Mouse (Mus musculus) neural tube, embryonic 13.5 days (tissue): ENCODE measurements around the gene Agrp. TPM values are rescaled to one million over a fixed set of nuclear protein-coding genes. Genes with fewer than 3 reads are reported as not detected.

Experiments used
- ATAC-seq: fragments of 200-750 bp; cut with Nextera tagmentation; 2 replicates; pipeline ENCODE4 v1.8.0; 2017; ENCODE audit warnings: low read depth, mild to moderate bottlenecking, moderate TSS enrichment, moderate library complexity
- H3K27ac ChIP-seq: fragments of 300-500 bp; sonication (generic); replicated peaks from 2 replicates; pipeline ENCODE4 v1.5.1; 2015; ENCODE audit warnings: moderate library complexity, mild to moderate bottlenecking, inconsistent platforms
- H3K27me3 ChIP-seq: fragments of 300-500 bp; sonication (generic); 2 replicates; pipeline ENCODE4 v1.6.1; 2015; ENCODE audit warnings: mild to moderate bottlenecking, inconsistent platforms
- H3K36me3 ChIP-seq: fragments of 300-500 bp; sonication (generic); 2 replicates; pipeline ENCODE4 v1.6.1; 2015; ENCODE audit warnings: mild to moderate bottlenecking, inconsistent platforms
- H3K4me1 ChIP-seq: fragments of 300-500 bp; sonication (generic); replicated peaks from 2 replicates; pipeline ENCODE4 v1.6.1; 2015; ENCODE audit warnings: inconsistent platforms
- H3K4me2 ChIP-seq: fragments of 300-500 bp; sonication (generic); 2 replicates; pipeline ENCODE4 v1.6.1; 2015; ENCODE audit warnings: inconsistent platforms, mild to moderate bottlenecking, moderate library complexity
- H3K4me3 ChIP-seq: fragments of 300-500 bp; sonication (generic); 2 replicates; pipeline ENCODE4 v1.5.1; 2015; ENCODE audit warnings: mild to moderate bottlenecking, inconsistent platforms
- H3K9ac ChIP-seq: fragments of 300-500 bp; sonication (generic); 2 replicates; pipeline ENCODE4 v1.6.1; 2015; ENCODE audit warnings: moderate library complexity, mild to moderate bottlenecking, inconsistent platforms
- H3K9me3 ChIP-seq: fragments of 300-500 bp; sonication (generic); 2 replicates; pipeline ENCODE4 v1.6.1; 2016; ENCODE audit warnings: inconsistent platforms
- WGBS: fragments of 180-500 bp; shearing (Covaris S2); methylation state at CpG from one replicate; pipeline ENCODE4 v1.1.7; 2015; 5-methylcytosine and 5-hydroxymethylcytosine counted together
- polyA plus RNA-seq: library from polyadenylated mRNA; unstranded; fragments of >200 nt; fragmentation: Nextera tagmentation; extraction: Ambion mirVana; gene quantifications from 2 replicates; pipeline ENCODE4 v1.2.1, GENCODE M21; 2015

Agrp gene
- polyA plus RNA-seq, 1 experiment from 2014 or later: 2.0 TPM

DNA sequence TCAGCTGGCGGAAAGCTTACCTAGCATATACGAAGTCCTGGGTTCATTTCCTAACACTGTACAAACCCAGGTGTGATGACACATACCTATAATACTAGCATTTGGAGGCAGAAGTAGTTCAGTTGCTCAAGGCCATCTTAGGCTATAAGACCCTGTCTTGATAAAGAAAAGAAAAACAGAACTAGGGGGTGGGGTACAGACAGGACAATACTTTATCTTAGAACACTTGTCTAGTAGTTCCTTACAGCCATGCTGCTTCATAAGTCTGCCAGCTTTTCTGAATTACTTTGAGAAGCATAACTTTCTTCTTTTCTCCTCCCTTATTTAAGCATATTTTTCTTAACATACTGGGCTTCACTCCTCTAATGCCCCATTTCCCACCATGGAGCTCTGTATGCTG lies 94.4 kb downstream of the Agrp start:
- Histone ChIP-seq H3K36me3 (peaks cover 27% of the 10 kb centered on the region), H3K9ac (no peak overlapping the region), H3K4me2 (no peak overlapping the region), H3K9me3 (no peaks in the 10 kb centered on the region), H3K27me3 (no peaks in the 10 kb centered on the region), H3K27ac (no peak overlapping the region), H3K4me3 (no peak overlapping the region), H3K4me1 (peaks cover 24% of the 10 kb centered on the region)
- 92% methylated on average over 2 of the region's 2 CpGs for WGBS
- ATAC-seq: no peak

DNA sequence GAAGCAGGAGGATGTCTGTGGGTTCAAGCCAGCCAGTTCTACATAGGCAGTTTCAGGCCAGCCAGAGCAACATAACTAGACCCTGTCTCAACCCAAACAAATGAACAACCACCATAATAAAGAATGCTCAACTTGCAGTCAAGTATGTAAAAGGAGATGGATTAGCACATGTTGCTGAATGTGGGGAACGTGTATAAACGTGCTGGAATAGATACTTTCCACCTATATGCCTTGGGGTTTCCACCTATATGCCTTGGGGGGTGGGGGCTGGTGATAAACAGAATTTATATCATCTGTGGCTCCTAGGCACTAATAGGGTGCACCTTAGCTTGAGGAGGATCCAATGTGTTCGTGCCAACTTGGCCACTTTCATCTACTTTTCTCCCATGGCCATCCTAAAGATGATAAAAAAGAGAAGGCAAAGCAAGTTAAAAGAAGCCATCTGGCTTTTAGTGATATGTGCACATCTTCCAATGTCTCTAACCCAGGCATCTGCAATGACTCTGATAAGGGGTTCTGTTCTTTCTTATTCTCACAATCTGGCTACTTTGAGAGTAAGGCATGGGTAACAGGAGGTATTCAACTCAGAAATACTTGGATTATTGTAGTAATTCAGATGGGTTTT lies 95.0 kb downstream of the Agrp start:
- Histone ChIP-seq H3K4me1 (peaks cover 24% of the 10 kb centered on the region), H3K9me3 (no peaks in the 10 kb centered on the region), H3K36me3 (peaks cover 34% of the 10 kb centered on the region), H3K9ac (no peak overlapping the region), H3K27me3 (no peaks in the 10 kb centered on the region), H3K4me3 (no peak overlapping the region), H3K27ac (no peak overlapping the region), H3K4me2 (no peak overlapping the region)
- no peak for ATAC-seq
- WGBS: 91% methylated on average over 3 of the region's 3 CpGs

DNA sequence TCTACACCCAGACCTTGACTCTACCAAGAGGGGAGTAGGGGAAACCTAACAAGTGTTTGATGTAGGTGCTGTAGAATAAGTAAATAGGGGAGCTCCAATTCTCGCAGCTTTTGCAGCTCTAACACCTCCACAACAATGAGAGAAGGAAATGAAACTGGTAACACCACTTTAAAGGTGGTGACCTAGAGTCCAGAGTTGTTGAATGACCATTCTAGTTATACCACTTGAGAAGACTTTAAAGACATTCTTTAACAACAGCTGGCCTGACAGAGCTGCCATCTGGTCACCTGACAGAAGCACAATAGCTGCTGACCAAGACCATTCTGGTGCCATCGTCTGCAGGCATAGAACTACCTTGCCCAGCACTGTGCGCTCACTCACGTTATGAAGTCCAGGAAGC lies 98.3 kb downstream of the Agrp start:
- H3K36me3 ChIP-seq: peaks cover 60% of the 10 kb centered on the region

DNA sequence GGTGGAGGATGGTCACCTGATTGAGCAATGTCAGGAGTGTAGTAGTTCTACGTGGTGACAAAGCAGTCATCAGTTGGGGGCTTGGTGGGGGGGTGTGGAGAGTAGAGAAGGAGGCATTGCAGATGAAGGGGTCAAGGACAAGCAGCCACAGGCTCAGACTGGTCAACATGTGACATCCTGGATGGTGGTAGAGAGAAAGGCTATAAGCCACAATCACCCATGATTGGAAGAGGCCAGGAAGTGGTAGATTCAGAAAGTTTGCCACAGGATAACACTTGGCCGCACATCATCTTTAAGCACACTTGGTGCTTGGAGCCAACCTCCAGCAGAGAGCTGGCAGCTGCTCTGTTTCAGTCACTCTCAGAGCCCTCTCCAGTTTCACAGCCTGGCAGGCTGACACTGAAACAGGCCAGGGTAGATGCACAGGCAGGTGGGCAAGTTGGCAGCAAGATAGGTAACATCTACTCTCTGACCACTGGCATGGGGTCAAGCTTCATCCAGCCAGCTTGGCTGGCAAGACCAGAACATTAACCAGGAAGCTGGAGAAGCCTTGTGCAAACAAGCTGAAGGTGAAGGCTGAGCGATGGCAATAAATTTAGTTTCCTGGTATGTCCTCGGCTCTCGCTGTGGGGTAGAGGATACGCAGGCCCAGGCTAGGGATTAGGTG lies 100.0 kb downstream of the Agrp start:
- H3K36me3 ChIP-seq: peaks cover 61% of the 10 kb centered on the region
- 92% methylated on average over 6 of the region's 6 CpGs for WGBS

More for the DNA sequence above, 98.3 kb downstream of the Agrp start:
- Histone ChIP-seq H3K27me3 (no peaks in the 10 kb centered on the region), H3K4me1 (peaks cover 4% of the 10 kb centered on the region), H3K4me2 (no peak overlapping the region), H3K9me3 (no peaks in the 10 kb centered on the region), H3K4me3 (no peak overlapping the region), H3K27ac (no peak overlapping the region), H3K9ac (no peak overlapping the region)
- ATAC-seq: no peak
- WGBS: 87% methylated on average over 4 of the region's 4 CpGs

DNA sequence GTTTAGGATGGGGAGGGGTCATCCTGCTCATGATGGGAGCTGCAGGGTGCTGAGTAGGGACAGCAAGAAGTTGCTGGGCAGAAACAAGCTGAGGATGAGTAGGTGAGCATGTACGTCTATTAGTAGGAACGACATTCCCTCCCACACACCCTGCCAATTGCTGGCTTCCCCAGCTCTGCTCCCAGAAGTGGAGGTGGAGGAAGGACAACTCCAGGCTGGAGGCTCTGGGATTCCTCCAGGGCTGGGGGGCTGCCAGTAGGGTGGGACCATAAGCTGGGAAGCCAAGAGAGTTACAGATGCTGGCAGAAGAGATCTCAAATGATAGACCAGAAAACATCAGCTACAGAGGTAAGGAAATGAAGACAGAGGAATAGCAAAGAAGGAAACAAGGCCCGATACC lies 100.6 kb downstream of the Agrp start:
- H3K4me2 ChIP-seq: no peak overlapping the region
- no peak overlapping the region for H3K27ac ChIP-seq
- no peak overlapping the region for H3K4me3 ChIP-seq
- H3K36me3 ChIP-seq: peaks cover 59% of the 10 kb centered on the region
- no peak for ATAC-seq
- 93% methylated on average over 3 of the region's 3 CpGs for WGBS
- peaks cover 7% of the 10 kb centered on the region; the same call in 1 of the 2 replicates for H3K4me1 ChIP-seq
- H3K27me3 ChIP-seq: no peaks in the 10 kb centered on the region
- no peaks in the 10 kb centered on the region for H3K9me3 ChIP-seq
- no peak overlapping the region for H3K9ac ChIP-seq

More for the DNA sequence above, 100.0 kb downstream of the Agrp start:
- Histone ChIP-seq H3K4me3 (no peak overlapping the region), H3K4me2 (no peak overlapping the region), H3K27me3 (no peaks in the 10 kb centered on the region), H3K4me1 (peaks cover 7% of the 10 kb centered on the region; the same call in 1 of the 2 replicates), H3K9ac (no peak overlapping the region), H3K9me3 (no peaks in the 10 kb centered on the region), H3K27ac (no peak overlapping the region)
- no peak for ATAC-seq

DNA sequence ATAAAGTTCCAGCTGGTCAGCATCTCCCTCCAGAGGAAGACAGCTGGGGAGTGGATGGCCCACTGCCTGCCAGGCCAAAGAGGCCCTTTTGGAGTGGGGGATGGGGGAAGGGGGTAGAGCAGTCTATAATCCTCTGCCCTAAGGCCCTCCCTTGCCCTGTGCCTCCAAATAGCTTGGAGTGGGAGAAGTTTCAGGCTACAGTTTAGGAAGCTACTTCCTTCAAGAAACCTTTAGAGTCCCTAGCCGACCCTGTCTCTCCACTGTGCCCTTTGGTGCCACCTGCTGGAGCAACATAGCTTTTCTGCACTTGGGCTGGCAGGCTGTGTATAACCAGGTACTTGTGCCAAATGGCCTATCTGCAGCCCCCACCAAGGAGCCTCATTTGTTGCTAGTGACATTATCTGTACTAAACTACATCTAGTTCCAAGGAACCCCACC lies 103.3 kb downstream of the Agrp start:
- peaks cover 16% of the 10 kb centered on the region; the same call in 1 of the 2 replicates for H3K4me1 ChIP-seq
- H3K36me3 ChIP-seq: peaks cover 73% of the 10 kb centered on the region
- H3K4me2 ChIP-seq: no peak overlapping the region
- no peaks in the 10 kb centered on the region for H3K27me3 ChIP-seq
- peak; percentile 54; the same call in 1 of the 2 replicates for ATAC-seq
- no peaks in the 10 kb centered on the region for H3K9me3 ChIP-seq
- H3K27ac ChIP-seq: no peak overlapping the region
- no peak overlapping the region for H3K4me3 ChIP-seq
- no peak overlapping the region for H3K9ac ChIP-seq
- WGBS: 0% methylated on average over 1 of the region's 1 CpGs

DNA sequence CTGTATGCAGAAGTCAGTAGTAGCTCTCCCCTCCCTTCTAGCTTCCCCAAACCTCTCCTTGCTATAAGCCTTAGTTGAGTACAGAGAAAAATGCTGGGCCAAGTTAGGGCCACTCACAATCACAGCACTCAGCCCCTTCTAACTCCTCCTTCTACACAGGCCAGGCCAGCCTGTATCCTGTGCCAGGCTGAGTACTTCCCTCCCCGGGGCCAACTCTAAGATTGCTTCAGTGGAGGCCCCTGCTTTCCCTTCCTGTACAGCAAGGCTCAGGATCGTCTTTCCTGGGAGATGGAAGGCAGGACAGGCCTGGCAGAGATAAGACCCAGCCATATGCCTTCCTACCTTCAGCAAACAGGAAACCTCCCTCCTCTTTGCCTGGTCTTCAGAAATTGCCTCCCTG lies 103.8 kb downstream of the Agrp start:
- Histone ChIP-seq H3K36me3 (peaks cover 73% of the 10 kb centered on the region), H3K27ac (no peak overlapping the region)

DNA sequence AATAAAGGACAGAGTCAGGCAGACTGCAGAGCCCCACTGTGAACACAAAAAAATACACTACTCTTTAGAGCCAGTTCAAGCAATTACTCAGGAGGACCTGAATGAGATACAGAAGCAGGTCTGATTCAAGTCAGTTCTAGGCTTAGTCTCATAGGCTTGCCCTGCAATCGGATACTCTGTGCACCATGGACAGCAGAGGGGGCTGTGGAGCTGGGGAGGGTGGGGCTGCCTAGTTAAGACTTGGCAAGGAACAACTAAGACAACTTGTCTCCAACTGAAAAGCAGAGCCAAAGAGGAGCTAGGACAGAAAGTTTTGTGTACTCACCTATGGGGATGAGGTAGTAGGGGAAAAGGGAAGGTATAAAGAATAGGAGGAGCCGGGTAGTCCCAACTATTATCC lies 105.4 kb downstream of the Agrp start:
- 68% methylated on average over 2 of the region's 2 CpGs for WGBS
- Histone ChIP-seq H3K4me3 (no peak overlapping the region), H3K36me3 (peaks cover 72% of the 10 kb centered on the region), H3K4me2 (no peak overlapping the region), H3K27me3 (no peaks in the 10 kb centered on the region), H3K4me1 (peaks cover 16% of the 10 kb centered on the region; the same call in 1 of the 2 replicates), H3K9me3 (no peaks in the 10 kb centered on the region), H3K9ac (no peak overlapping the region), H3K27ac (no peak overlapping the region)
- no peak for ATAC-seq

More for the DNA sequence above, 103.8 kb downstream of the Agrp start:
- ATAC-seq: no peak
- Histone ChIP-seq H3K27me3 (no peaks in the 10 kb centered on the region), H3K9me3 (no peaks in the 10 kb centered on the region), H3K4me1 (peaks cover 16% of the 10 kb centered on the region; the same call in 1 of the 2 replicates), H3K4me2 (no peak overlapping the region), H3K4me3 (no peak overlapping the region), H3K9ac (no peak overlapping the region)
- 55% methylated on average over 2 of the region's 2 CpGs for WGBS

DNA sequence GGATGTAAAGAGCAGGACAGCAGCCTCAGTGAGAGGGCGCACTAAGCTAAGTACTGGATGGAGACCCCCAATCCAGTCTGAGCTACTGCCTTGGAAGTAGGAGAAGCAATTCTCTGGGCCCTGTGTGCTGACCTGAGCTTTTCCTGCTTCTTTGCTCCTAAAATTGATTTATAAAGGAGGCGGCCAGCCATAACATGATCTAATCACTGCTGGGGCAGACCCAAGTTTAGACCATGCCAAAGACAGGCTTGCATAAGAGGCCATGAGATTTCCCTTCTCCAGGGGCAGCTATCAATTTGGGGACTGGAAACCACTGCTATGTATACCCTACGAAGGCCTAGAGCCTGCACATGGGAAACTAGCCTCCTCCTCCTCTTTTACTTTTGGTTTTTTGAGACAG lies 107.9 kb downstream of the Agrp start:
- Histone ChIP-seq H3K27me3 (no peaks in the 10 kb centered on the region), H3K4me3 (no peak overlapping the region), H3K4me2 (no peak overlapping the region), H3K36me3 (peaks cover 71% of the 10 kb centered on the region), H3K4me1 (peaks cover 16% of the 10 kb centered on the region; the same call in 1 of the 2 replicates), H3K9ac (no peak overlapping the region), H3K9me3 (no peaks in the 10 kb centered on the region), H3K27ac (no peak overlapping the region)
- 93% methylated on average over 3 of the region's 3 CpGs for WGBS
- no peak for ATAC-seq

DNA sequence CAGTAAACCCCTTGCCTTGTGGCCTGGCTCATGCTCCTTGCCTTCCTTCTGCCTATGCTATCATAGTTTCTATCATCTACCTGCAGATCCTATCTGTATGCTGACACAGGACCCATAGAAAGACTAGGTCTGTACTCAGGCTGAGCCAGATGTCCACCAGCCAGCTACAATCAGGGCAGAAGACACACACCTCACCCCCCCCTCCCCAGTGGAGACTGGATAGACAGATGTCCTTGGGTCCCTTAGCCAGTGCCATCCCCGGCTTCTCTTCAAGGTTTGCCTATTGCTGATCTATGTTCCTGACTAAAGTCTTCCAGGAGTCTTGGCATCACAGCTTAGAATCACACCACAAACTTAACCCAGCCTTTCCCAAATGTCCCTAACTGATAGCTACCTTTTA lies 109.0 kb downstream of the Agrp start:
- no peak overlapping the region for H3K4me3 ChIP-seq
- no peaks in the 10 kb centered on the region for H3K9me3 ChIP-seq
- H3K4me1 ChIP-seq: peaks cover 9% of the 10 kb centered on the region; the same call in 1 of the 2 replicates
- peaks cover 79% of the 10 kb centered on the region for H3K36me3 ChIP-seq
- no peaks in the 10 kb centered on the region for H3K27me3 ChIP-seq
- H3K9ac ChIP-seq: no peak overlapping the region
- H3K27ac ChIP-seq: no peak overlapping the region
- WGBS: 95% methylated on average over 1 of the region's 1 CpGs
- H3K4me2 ChIP-seq: no peak overlapping the region
- no peak for ATAC-seq

DNA sequence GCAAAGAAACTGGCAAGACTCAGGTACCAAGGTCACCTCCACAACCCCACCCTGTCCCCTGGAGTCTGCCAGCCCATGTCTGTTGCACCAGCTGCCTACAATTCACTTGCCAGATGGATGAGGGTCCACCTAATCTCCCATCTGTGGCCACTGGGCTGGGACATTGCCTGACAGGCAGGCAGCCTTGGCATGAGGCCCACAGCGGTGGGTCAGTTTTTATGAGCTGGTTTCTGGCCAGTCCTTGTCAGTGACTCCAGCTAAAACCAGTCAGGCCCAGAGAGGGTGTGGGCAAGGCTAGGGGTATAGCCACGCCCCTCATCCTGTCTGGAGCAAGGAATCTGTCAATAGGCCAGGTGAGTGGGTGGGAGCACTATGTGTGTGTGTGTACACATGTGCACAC lies 110.1 kb downstream of the Agrp start:
- H3K36me3 ChIP-seq: peaks cover 87% of the 10 kb centered on the region
- 88% methylated on average over 2 of the region's 2 CpGs for WGBS
- H3K4me2 ChIP-seq: no peak overlapping the region
- H3K27me3 ChIP-seq: no peaks in the 10 kb centered on the region
- 0 out of 2 replicates have a peak, but pooled peaks cover 8% of the 10 kb centered on the region for H3K4me1 ChIP-seq
- no peak for ATAC-seq
- no peak overlapping the region for H3K9ac ChIP-seq
- H3K27ac ChIP-seq: no peak overlapping the region
- no peak overlapping the region for H3K4me3 ChIP-seq
- H3K9me3 ChIP-seq: no peaks in the 10 kb centered on the region

DNA sequence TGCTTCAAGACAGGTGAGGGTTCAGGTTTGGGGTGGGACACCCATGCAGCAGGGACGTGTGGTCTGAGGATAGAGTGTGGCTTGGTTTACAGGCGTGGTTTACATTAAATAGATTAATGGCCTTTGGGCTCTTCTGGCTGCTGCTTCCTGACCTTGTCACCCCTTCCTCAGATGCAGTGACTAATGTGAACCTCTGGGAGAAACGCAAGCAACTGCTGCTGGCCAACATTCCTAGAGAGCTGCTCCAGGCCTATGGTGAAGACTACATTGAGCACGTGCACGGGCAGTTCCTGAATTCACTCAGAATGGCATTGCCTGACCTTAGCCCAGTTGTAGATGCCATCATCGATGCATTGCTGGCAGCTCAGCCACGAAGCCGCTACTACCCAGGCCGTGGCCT lies 114.3 kb downstream of the Agrp start:
- ATAC-seq: no peak

More for the DNA sequence above, 114.3 kb downstream of the Agrp start:
- Histone ChIP-seq H3K36me3 (peaks cover 62% of the 10 kb centered on the region), H3K9ac (no peak overlapping the region), H3K4me2 (no peak overlapping the region), H3K4me1 (peaks cover 38% of the 10 kb centered on the region), H3K27ac (no peak overlapping the region), H3K27me3 (0 out of 2 replicates have a peak, but pooled peaks cover 4% of the 10 kb centered on the region), H3K9me3 (no peaks in the 10 kb centered on the region), H3K4me3 (no peak overlapping the region)
- 77% methylated on average over 9 of the region's 9 CpGs for WGBS
